21 mouse cellular contexts compared by ENCODE assay signal in the genomic region with DNA sequence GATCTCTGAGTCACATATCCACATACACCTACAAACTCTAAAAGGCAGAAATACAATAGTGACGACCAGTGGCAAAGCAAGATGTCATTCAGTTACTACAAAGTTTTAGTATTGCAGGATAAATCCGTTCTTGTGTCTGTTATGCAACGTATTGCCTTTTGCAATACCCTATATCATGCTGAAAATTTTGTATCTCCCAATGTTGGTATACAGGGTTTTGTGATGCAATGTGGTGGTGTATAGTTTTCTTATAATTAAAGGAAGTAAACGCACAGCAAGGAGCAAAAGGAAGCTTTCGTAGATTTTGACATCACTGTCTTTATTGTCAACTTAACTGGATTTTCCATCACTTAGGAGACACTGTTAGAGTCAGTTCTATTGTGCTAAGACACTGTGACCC.
DNase-seq lines count a peak whose midpoint lies in the region; ATAC-seq lines count a peak whose summit lies in the region.
"Had no signal": no experiment of that assay in that cellular context is flagged by ENCODE, and none has a peak within 500 bp of the region (broad histone marks: within the 10 kb centered on the region; RNA-seq: fewer than 3 reads in every experiment).

No protein-coding gene starts in this region.

- intact Hi-C loops in left cerebral cortex, postnatal 36 days (cut with DNase I): no loop called here

- peak; percentile 0 for DNase-seq in 416B (ENCODE audit: low read depth)
- no peak for DNase-seq in left cerebral cortex, postnatal 36 days (ENCODE audit: low spot score in 2 of 2)
- DNase-seq in right cerebral cortex, adult 18-20 months: no peak
- no peak for DNase-seq in embryo, embryonic 10 days (ENCODE audit: low spot score)
- DNase-seq: adrenal gland, adult 8-10 months; adrenal gland, postnatal 14 days; adrenal gland, postnatal 36 days; B cell, adult 2 months; cerebellum, adult 11-12 months; cerebellum, adult 2 months; cerebellum, adult 9-10 months; cerebellum, postnatal 10 days; cerebellum, postnatal 25 days; forebrain, postnatal 0 days had no signal

- 0 out of 2 replicates have a peak, but pooled peaks have one; percentile 32 for ATAC-seq in common myeloid progenitor, adult 5-6 weeks (replicated peaks; ENCODE audit: low read depth, poor library complexity, severe bottlenecking)
- ATAC-seq in megakaryocyte, adult 5-6 weeks (ENCODE audit: poor library complexity, severe bottlenecking): peak; percentile 86
- ATAC-seq: activated CD4-positive, CD25-positive, alpha-beta regulatory T cell, adult 4 months; CD4-positive, CD25-positive, alpha-beta regulatory T cell, adult 4 months; forebrain, embryonic 13.5 days; forebrain, embryonic 15.5 days; forebrain, postnatal 0 days; Patski had no signal
